Mouse (Mus musculus) mammary gland, adult 2 months (tissue): Measurements from ENCODE around the gene Lsm14b. TPM values are rescaled to one million over a fixed set of nuclear protein-coding genes. Genes with fewer than 3 reads are reported as not detected.

Experiments used
- polyA plus RNA-seq: library from polyadenylated mRNA; depleted of rRNA; stranded (reverse); fragments of >200 nt; gene quantifications from 2 replicates; pipeline ENCODE4 v1.2.3, GENCODE M21; 2012; ENCODE audit warnings: low replicate concordance; rRNA removed

Gene Lsm14b
- 19.5 and 22.5 TPM in 2 replicates for polyA plus RNA-seq

DNA sequence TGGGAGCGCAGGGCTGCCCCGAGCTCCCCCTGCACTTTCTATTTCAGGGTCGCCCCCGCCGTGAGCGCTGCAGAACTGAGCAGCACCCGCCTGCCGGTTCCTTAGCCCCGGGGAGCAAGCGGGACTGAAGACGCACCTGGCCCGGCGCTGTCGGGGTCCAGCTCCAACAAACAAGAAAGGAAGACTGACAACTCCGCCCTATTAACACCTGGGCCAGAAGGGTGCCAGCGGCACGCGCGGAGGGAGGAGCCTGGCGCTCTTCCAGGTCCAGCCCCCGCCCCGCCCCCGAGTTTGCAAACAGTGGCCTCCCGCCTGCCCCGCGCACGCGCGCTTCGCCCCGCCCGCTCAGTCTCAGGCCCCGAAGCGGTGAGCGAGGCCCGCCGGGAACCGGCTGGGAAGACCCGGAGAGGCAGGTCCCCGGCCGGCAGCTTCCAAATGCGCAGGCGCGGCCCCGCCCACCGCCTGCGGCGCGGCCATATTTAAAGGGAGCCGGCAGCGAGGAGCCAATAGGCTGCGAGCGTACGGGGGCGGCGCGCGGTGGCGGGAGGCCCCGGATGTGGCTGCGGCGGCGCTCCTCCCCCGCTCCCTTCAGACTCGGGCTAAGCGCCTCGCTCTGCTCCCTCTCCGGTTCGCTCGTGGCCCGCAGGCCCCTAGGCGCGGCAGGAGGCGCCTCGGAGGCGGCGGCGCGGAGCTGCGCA lies at the start of gene Lsm14b:
TSS of gene Lsm14b (plus strand) at position 587 of the 698 bp plus-strand sequence.

DNA sequence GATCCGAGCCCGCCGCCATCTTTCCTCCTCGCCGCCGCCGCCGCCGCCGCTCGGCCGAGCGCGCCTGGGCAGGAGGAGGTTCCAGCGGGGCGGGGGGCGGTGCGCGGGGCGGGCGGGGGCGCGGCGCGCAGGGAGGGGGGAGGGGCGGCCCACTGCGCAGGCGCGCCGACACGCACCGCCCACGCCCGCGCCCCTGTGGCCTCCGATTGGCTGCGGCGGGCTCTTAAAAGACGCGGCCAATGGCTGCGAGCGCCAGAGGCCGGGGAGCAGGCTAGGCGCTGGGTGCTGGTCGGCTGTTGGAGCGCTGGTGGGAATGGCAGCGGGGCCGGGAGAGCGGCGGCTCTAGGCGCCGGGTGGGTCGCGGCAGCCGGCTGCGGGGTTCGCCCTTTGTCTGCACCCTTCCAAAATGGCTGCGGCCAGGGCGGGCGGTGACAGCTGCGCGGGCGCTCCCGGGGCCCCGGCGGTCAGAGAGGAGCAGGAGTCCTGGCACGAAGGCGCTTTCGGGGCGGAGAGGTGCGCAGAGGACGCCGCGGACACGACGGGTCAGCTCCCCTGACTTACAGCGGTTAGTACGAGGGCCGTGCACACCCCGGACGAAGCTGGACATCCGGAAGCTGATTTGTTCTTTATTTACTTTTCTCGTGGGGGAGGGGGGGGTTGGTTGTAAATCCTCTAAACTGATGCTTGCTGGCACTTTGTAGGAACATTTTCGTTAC lies 48.0 kb upstream of the Lsm14b start, which contains the start of gene Taf4:
TSS of gene Taf4 (minus strand) at position 19 of the 716 bp plus-strand sequence.

DNA sequence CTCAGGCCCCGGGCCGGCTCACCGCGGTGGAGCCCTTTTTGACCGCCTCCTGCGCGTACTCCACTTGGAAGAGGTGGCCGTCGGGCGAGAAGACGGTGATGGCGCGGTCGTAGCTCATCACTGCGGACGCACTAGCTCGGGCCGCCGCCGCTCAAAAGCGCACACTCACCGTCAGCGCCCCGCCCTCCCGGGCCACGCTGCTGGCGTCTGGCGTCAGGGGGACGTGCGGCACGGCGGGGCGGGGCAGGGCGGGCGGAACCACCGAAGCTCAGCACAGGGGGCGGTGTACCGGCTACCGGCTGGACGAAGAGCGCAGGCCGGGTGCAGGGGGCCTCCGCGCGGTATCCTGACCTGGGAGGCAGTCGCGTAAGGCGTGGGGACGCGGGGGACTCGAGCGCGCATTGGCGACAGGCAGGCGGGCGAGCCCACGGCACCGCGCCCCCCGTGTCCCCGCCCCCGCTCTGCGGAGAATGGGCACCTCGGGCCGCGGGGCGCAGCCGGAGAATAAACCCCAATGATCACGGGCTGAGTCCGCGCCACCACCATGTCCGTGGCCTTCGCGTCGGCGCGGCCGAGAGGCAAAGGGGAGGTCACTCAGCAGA lies 17.6 kb downstream of the Lsm14b start, which contains the start of the genes Psma7 and Ss18l1:
TSS of gene Psma7 (minus strand) at position 178 of the 602 bp plus-strand sequence.
TSS of gene Ss18l1 (plus strand) at position 254 of the 602 bp plus-strand sequence.

DNA sequence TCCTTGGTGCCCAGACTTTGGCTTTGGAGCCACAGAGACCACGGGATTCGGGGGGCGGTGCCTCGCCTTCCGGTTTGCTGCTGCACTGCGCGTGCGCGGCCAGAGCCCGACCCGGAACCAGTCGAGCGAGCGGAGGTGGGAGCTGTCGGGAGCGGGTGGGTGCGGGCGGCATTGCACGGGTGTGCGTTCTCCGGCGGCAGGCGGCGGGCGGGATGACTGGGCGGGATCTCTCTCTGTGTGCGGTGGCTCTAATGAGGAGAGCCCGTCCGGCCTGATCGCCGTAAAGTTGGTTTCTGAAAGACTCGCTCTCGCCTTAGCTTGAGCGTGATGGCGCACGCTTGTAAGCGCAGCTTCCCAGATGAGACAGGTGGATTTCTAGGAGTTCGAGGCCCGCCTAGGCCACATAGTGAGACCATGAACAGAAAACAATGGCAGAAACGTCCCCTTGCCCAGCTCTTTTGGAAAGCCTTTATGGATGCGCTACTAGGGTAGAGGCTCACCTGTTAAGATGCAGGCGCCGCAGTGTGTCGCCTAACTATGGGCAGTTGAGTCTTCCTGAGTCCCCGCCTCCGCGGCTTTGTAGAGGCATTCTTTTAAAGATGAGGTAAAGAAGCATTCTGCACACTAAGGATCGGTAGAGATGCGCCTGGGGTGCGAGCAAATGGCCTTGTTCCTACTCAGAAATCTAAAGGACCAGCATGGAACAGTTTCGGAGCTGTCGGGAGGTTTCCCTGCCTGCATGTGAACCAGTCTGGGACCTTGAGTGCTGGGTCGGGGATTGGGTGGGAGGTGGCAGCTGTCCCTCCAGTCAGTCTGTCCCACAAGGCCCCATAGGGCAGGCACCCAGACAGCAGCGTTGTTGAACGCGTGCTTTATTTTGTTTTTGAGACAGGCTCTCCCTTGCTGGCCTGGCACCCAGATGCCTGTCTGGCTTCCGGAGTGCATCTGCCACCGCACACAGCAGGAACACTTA lies 46.0 kb downstream of the Lsm14b start, which contains the start of gene Mtg2:
TSS of gene Mtg2 (plus strand) at position 108 of the 973 bp plus-strand sequence.

Other genes with a start within 250 kb of the Lsm14b start
- gene Taf4, start 48.3 kb upstream of the Lsm14b start, polyA plus RNA-seq, result 6.2 and 12.2 TPM in 2 replicates
- 132 and 175 TPM in 2 replicates for gene Psma7, start 17.4 kb downstream of the Lsm14b start, polyA plus RNA-seq
- gene Ss18l1, start 17.5 kb downstream of the Lsm14b start, polyA plus RNA-seq, result 7.6 and 8.6 TPM in 2 replicates
- 16.8 and 21.2 TPM in 2 replicates for gene Mtg2, start 45.6 kb downstream of the Lsm14b start, polyA plus RNA-seq
- gene Hrh3, start 79.5 kb downstream of the Lsm14b start, polyA plus RNA-seq, result not detected in 2 replicates
- 22.3 and 27.6 TPM in 2 replicates for gene Osbpl2, start 94.3 kb downstream of the Lsm14b start, polyA plus RNA-seq
- 134 and 222 TPM in 2 replicates for gene Adrm1, start 146.5 kb downstream of the Lsm14b start, polyA plus RNA-seq
- 98.2 and 129 TPM in 2 replicates for gene Lama5, start 200.9 kb downstream of the Lsm14b start, polyA plus RNA-seq
- 2,351 and 3,651 TPM in 2 replicates for gene Rps21, start 232.4 kb downstream of the Lsm14b start, polyA plus RNA-seq
- 28.6 and 39.3 TPM in 2 replicates for gene Cables2, start 248.5 kb downstream of the Lsm14b start, polyA plus RNA-seq